Mouse (Mus musculus): ENCODE measurements around the gene Rps6kb2.

GRCm38 (mm10) chr19:4202149-4202548 is 39.0 kb upstream of the Rps6kb2 start:
- TF ChIP-seq CTCF (IDR thresholded peaks at IDR 0.05; ENCODE audit: borderline replicate concordance, control insufficient read depth, extremely low read depth, insufficient read depth, low read length, poor library complexity) (no peak), POLR2A (IDR thresholded peaks at IDR 0.05; ENCODE audit: control insufficient read depth, extremely low read depth, insufficient read depth, low read length, poor library complexity) (no peak)

All from thymus, adult 2 months (tissue).